Mouse (Mus musculus) right cerebral cortex, postnatal 36 days (tissue): ENCODE results near the gene Avpr1b.
"Not testable (repeated sequence)": the region's sequence is repeated elsewhere in the genome, so short reads cannot be mapped to it uniquely, and the experiment has no call there.

Experiments used
- DNase-seq, 2 experiments: peaks; one replicate each; pipeline ENCODE4 v3.0.0; 2022; ENCODE audit warnings: low spot score in 2 of 2, mixed read lengths in 1 of 2

Avpr1b gene

DNA sequence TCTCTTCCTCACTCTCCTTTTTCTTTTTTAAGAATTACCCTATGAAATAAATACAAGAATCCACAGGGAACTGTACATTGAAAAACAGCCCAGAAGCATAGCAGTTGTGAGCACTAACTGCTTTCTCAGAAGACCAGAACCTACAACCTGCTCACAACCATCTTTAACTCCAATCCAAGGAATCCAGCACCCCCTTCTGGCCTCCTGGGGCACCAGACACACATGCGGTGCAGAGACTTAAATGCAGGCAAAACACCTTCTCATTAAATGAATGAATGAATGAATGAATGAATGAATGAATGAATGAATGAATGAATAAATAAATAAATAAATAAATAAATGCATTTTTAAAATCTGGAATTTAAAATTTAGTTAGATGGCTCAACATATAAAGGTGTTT lies 19.5 kb downstream of the Avpr1b start:
- DNase-seq = no peak

DNA sequence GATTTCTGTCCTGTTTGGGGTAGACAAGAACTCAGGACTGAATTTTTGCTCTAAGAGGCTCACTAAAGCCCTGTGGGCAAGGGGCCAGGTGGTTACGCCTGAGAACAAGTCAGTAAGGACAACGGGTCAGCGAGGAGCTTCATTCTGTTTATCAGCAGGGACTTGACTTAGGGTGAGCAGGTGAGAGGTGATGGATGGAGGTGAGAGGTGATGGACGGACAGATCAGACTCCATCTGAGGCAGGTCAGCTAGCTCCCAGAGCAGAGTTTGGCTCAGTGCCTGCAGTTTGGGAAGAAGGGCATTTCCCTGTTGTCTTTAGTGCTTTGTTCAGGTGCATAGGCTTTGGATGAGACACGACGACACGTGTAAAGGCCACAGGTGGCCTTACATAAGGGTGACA lies 20.3 kb downstream of the Avpr1b start:
- no peak for DNase-seq

DNA sequence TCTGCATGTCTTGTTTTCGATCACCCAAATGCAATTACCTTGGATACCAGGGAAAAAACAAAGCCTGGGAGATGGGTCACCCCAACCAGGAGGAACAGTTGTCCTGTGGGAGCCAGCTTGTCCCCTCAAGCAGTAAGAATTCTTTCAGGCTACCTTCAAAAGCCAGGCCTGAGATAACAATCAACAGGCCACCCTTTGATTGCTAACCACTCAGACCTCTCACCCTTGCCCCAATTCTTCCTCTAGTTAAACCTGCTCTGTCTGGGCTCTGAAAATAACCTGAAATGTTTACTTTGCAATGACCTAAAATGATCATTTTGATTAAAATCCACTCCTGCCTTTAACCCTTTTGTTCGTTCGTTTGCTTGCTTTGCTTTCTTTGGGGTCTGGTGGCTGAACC lies 24.6 kb downstream of the Avpr1b start:
- no peak for DNase-seq

DNA sequence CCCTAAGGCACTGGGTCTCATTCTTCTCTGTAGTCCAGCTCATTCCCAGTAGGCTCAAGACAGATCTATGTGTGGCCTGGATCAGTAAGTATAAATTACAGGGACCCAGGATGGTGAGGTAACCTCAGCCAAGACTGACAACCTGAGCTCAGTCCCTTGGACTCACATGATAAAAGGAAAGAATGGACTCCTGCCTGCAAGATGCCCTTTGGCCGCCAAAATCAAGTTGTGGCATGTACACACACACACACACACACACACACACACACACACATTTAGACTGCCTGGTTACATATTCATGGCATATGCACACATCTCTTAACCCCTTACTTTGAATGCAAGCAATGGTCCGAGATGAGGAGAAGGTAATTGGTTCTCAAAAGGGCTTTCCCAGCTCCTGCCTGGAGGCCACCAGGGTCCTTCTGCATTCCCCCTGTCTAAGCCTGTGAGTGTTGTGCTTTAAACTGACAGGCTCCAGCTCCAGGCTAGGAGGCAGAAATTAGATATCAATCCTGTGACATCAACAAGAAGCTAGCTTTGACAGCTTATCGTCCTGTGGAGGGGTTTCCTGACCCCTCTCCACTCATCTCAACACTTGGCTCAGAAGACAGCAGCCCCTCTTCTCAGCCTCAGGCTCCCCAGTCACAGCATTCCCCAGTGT lies 25.3 kb downstream of the Avpr1b start:
- no peak for DNase-seq

DNA sequence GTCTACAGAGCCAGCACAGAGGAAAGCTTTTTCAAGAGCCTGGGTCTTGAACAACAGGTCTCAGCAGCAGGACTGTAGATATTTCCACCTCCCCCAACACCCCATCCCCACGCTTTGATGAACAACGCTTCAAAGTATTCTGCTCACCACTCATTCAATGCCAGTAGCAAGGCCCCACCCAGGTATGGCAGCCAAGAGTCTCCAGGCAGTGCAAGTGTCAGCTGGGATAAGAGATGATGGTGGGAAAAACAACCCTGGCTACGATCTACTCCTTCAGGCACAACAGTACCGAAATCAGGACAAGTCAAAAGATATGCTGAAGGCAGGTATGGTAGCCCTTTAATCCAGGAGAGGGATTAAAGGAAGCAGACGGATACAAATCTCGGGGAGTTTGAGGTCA lies 27.2 kb downstream of the Avpr1b start:
- no peak for DNase-seq

DNA sequence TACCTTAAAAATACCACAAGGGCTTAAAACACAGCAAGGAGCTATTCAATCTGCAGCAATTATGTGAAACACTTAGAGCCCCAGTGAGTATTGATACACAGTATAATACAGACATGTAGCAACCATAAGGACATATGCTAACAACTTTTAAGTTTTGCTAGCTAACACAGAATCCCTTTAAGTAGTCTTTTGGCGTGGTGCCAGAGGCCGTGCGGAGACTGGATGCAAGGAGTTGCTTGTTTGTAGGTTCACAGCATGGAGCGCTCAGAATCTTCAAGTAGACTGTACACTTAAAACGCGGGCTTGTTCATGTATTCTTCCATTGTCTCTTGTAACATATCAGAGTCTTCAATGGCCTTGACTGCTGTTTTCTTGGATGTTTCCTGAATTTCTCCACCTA lies 33.2 kb downstream of the Avpr1b start:
- not testable (repeated sequence) for DNase-seq

DNA sequence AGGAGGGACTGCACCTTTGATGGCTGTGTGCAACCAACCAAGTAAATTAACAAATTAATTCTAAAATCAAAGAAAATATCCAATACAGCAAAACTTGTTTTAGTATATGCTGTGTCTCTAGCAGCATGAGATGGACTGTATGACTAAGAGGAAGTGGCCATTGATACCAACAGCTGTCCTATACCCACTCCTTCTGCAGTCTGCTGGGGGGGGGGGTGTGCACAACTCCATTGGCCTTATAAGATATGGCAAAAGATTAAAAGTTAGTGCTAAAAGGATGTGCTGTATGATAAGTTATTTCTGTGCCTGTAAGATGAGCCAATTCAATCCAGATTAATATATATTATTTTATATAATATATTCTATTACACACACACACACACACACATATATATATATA lies 35.5 kb downstream of the Avpr1b start:
- no peak for DNase-seq

DNA sequence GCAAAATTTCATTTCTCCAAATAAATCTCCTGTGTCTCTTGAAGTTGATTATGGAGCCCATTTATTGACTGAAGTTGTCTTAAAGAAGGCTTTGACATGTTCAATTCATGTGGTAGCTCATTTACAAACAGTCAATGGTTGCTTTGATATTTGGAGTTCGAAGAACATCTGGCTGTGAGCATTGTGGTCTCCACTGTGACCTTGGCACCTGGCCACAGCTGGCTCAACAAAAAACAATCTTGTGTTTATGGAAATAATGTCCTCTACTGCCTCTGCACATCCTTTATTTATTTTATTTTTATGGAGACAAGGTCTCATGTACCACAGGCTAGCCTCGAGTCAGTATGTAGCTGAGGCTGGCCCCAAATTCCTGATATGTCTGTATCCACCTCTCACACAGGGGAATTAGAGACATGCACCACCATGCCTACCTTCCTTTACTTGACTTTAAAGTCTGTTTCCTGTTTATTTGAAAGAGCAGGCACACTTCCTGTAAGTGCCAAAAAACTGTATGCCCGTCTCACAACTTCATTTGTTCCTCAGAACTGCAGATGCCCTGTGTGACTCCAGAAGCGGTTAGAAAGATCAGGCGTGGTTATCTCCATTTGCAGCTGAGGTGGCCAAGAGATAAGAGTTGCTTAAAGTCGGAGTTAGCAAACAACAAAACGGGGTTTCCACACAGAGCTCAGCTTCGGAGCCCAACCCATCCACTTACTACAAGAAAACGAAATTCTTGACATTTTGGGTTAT lies 38.9 kb downstream of the Avpr1b start, which contains the start of gene Ctse:
TSS of gene Ctse (plus strand) at position 516 of the 750 bp plus-strand sequence.
- DNase-seq = no peak

DNA sequence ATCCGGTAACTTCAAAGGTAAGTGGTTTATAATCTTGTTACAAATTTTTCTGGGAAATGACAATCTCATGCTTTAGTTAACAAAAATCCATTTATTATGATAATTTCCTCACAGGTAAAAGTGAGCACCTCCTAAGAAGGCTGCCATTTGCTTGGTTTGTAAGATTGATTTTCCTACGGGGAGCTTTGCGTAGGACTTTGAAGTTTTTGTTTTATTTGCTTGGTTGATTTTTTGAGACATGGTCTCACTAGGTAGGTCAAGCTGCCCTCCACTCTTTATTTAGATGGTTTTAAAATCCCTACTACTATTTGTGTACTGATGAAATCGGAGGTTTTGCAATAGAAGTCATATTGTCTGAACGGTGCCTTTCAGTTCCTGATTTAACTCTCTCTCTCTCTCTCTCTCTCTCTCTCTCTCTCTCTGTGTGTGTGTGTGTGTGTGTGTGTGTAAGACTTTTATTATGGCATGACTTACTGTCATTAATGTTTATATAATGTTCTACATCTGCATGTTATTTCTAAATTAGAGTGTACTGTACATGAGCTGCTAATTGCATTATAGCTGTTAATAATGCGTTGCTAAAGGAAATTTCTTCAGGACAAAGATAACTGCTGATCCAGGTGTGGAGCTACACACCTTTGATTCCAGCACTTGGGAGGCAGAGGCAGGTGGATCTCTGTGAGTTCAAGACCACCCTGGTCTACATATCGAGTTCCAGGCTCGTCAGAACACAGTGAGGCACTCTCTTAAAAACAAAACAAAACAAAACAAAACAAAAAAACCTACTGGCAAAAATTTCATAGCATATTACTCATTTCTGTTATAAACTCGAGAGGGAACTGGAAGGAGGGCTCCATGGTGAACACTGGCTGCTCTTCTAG lies 39.7 kb downstream of the Avpr1b start:
- DNase-seq = no peak

DNA sequence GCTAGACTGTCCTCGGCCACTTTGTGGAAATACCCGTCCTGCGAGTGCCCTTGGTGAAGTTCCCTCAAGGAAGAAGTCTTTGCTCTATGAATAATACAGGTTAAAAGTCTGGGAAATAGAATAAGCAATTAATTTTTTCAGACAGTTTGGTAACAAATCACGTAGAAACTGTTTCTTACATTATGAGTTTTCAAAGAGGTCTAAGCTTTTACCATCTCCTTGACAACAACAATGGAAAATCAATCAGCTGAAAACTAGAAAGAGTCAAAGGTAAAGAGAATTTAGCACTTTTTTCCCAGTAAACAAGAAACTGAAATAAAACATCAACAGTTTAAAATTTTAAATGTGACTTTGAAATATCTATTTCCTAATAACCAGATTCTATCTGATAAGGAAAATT lies 41.0 kb downstream of the Avpr1b start:
- no peak for DNase-seq

DNA sequence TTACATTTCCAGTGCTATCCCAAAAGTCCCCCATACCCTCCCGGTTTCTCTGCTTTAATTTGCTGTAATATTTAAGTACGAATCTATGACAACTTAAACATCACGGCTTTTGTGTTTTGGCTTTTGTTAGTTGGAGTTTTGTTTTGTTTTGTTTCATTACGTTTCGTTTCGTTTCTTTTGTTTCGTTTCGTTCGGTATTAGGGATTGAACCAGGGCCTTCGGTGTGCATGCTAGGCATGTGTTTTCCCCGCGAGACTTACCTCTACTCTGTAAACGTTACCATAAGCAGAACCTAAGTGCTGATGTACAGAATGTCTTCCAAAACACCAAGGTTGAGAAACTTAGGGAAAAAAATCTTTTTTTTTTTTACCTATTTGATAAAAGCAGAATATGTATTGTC lies 42.5 kb downstream of the Avpr1b start:
- no peak for DNase-seq

DNA sequence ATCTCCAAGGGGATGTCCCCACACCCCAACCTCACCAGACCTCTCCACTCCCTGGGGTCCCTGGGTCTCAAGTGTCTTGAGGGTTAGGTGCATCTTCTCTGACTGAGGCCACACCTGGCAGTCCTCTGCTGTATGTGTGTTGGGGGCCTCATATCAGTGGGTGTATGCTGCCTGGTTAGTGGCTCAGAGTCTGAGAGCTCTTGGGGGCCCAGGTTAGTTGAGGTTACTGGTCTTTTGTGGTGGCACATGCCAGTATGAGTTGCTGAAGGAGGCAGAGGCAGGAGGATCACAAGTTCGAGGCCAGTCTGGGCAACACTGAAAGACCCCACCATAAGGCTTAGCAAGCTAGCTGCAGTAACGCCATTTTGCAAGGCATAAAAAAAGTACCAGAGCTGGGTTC lies 43.2 kb downstream of the Avpr1b start:
- no peak for DNase-seq

DNA sequence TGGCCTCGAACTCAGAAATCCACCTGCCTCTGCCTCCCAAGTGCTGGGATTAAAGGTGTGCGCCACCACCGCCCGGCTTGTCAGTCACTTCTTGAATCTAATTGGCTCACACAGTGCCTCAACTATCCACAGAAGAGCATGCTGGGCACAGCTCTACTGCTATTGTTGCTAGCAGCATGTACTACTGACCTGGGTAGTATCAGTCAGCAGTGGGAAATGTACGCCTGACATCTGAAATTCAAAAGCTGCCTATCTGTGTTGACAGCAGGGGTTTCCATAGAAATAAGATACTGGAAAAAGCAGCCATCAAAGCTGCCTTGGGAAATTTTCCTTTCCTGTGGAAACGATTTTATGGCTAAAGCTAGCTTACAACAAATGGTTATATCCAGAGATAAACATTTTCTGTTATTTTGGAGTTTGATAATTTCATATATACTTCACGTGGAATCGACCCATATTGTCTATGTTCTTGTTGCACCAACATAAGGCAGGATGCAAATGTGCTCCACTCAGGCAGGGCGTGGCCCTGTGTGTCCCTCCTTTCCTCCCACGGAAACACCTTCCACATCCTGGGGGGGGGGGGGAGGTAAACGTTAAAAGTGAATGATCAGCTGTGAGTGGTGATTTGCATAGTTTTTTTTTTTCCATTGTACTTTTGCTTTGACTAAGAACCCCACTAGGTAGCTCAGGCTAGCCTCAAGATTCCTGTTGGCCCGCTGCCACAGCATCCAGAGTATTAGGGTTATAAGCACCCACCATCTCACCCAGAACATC lies 53.8 kb downstream of the Avpr1b start:
- no peak for DNase-seq

DNA sequence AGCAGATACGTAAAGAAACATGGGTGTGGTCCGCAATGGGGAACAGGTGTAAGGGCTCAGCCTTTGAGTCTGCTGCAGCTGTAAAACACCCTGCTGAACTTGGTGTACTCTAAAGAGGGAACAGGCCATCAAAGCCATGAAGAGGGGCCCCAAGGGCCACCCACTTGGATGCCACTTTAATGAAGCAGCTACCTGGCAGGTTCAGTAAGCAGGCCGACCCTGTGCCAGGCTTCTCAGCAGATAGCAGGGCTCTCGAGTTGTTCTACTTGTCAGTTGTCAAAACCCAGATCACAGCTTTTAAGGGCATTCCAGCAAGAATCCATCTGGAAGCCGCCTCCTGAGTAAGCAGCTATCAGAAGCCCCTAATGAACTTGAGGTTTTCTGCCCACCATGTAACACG lies 56.6 kb downstream of the Avpr1b start:
- no peak for DNase-seq

DNA sequence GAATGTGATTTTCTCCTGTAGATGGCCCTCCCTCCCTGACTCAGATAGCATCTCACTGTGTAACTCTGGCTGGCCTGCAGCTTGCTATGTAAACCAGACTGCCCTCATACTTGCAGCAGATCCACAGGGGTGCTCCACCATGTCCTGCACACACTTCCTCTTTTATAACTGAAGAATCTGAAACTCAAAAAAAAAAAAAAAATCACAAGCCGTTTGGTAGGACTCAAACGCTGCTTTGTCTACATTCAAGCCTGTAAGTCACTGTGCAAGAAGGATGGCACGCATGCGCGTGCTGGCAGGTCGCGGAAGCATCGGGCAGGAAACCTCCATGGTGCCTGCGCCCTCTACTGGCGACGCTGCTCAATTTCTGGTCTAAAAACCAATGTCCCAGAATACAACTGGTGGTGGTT lies 58.9 kb downstream of the Avpr1b start:
- DNase-seq = peak; percentile 88 to 90

DNA sequence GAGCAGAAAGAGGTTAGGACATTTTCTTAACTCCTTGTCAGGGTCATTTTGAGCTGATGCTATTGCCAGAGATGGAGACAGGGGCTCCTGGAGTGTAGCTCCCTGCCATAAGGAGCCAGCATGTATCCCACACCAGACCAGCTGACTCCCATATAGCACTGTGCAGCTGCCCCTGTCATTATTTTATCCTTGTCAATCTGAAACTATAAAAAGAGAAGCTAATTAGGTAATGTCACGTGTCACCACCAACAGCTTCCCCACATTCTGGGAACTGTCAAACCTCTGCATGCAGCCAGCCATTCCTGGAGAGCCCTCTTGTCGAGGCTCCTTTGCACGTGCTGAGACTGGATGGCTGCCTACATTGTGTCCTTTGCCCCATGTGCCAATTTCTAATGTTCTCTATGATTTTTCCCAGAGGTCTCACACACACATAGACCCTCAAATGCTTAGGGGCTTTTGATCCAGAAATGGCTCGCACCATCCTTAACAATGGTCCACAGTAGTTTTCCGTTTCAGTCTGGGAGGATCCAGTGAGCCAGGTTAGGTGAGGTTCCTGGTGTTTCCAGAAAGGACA lies 60.6 kb downstream of the Avpr1b start:
- no peak for DNase-seq

DNA sequence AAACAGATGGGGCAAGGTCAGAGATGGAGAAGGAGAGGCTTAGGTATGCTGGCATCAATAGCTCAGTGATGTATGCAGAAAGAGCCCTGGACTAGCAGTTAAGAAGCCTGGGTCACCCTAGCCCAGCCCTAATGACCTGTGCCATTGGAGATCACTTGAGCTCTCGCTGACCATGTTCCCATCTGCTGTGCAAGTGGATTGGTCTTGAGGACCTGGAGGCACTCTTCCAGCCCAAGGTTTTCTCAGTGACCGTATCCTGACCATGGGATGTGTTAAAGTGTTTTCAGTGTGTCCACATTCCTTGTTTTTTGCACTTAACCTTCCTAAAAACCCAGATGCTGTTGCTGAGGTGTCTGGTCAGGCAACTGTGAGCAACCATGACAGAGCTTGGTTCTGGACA lies 61.2 kb downstream of the Avpr1b start:
- no peak for DNase-seq

DNA sequence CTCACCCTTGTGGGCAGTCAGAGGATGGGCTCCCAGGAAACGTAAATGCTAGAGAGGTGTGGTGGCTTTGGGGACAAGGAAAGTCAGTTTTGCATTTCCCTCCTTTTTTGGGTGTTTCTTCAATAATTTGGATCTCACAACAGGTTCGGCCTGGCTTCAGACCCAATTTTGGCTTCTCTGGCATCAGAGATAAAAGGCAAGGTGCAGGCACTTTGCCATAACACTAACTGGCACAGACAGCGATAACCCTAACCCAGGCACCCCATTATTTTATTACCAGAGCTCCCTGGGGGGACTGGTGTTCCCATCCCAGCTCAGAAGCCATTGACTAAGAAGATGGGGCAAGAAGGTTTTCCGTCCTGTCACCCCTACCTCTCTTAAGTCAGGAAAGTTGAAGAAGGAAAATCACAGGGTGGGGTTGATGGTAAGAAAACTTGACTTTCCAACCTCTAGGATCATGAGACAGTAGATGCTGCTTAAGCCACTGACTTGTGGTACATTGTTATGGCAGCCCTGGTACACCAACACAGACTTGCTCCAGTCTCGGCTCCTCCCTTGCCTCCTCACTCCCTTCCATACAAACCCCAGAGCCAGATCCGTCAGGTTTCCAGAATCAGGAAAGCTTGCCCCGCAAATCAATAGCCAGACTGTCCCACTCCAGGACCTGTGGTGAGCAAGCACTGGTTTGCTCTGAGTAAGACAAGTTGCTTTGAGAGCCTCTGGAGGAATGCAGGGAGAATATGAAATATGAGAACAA lies 61.9 kb downstream of the Avpr1b start:
- DNase-seq = no peak
